Mouse (Mus musculus): ENCODE measurements around the gene Cldn12.

The Cldn12 gene

DNA sequence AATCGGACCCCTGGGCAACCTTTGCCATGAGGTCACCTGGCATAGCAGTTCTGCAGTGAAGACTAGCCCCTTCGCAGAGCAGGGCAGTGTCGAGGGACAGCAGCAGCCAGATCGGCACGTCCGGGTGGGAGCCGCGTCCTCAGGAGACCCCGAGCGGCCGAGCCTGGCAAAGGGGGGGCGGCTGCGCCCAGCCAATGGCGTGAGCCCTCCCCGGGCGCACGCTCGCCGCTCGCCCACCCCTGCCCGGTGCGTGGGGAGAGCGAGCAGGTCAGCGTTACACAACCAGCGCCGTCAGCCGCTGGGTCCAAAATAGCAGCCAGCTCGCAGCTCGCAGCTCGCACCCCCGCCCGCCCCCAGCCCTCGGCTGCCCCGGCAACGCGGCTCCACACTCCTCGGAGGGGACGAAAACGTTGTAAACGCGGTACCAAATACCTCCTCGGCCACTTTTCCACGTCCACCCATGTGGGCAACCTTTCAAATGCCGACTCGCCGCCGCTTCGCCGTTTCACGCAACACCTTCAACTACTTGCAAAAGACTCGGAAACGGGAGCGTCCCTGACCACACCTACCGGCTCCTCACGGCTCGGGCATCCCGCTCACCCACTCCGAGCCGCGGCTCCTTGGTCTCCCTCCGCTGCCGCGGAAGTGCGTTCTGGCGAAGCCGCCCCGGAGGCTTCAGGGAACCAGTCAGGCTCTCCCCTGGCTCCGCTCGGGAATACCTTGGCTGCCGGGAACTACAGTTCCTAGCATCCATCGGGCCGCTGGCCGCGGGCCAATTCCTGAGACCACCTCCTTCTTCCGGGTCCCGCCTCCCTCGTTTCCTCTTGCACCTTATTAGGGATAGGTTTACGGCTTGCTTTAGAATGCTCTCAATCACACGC lies at the start of gene Cldn12:
Gene Cldn12 (minus strand): TSS at position 763 of the 881 bp plus-strand sequence.
- peak; percentile 99 for DNase-seq (ENCODE audit: inconsistent ontology term)

- DNase-seq (ENCODE audit: inconsistent ontology term): no peak
Measured at GRCm38 (mm10) chr5:5562435-5562834, 47.7 kb upstream of the Cldn12 start.

- DNase-seq (ENCODE audit: inconsistent ontology term): peak; percentile 30
Measured at GRCm38 (mm10) chr5:5561041-5561706, 46.4 kb upstream of the Cldn12 start.

GRCm38 (mm10) chr5:5559798-5560197 lies 45.0 kb upstream of the Cldn12 start:
- no peak for DNase-seq (ENCODE audit: inconsistent ontology term)

DNA sequence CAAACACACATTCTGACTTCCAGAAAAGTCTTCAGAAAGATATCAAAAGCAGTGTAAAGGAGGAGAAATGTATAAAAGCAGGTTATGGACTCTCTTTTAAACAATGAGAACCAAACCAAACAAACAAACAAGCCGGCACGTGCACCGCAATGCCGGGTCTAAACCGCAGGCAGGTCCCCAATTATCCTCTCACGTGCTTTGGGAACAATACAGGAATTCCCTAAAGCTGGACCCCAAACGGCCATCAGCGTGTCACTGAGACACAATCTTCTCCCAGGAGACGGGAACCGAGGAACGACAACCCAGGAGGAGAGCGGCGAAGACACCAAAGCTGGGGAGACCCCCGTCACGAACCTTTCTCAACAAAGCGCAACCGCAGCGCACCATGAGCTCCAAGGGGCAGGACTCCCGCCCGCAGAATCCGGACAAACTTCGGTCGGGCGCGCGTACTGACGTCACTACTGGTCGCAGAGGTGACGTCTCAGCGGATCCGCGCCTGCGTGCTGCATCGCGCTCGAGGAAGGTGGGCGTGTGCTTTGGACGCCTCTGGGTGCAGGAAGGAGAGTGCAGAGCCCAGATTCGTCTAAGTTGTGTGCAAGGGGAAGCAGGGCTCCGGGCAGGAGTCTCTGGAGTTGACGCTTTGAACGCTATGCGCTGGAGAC lies 44.5 kb upstream of the Cldn12 start, which contains the start of gene Gtpbp10:
Gene Gtpbp10 (minus strand): TSS at position 460 of the 662 bp plus-strand sequence.
- peak; percentile 91 for DNase-seq (ENCODE audit: inconsistent ontology term)

DNA sequence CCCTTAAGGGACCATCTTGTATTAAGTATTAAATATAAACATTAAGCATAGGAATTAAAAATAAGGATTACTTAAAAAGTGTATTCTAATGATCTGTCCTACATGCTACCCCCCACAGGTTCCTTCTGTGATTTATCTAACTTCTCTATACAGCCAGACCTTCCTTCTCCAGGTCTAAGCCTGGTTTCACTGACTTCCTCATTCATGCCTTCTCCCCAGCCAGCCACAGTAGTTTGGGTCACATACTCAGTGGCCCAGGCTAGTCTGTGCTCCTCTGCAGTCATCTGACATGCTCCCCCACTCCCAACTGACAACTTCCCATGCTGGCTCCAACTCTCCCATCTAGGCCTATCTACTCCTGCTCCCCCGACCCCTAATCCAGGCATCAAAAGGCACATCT lies 36.4 kb upstream of the Cldn12 start:
- no peak for DNase-seq (ENCODE audit: inconsistent ontology term)

- DNase-seq (ENCODE audit: inconsistent ontology term): peak; percentile 8
Measured at GRCm38 (mm10) chr5:5540385-5540784, 25.6 kb upstream of the Cldn12 start.

DNA sequence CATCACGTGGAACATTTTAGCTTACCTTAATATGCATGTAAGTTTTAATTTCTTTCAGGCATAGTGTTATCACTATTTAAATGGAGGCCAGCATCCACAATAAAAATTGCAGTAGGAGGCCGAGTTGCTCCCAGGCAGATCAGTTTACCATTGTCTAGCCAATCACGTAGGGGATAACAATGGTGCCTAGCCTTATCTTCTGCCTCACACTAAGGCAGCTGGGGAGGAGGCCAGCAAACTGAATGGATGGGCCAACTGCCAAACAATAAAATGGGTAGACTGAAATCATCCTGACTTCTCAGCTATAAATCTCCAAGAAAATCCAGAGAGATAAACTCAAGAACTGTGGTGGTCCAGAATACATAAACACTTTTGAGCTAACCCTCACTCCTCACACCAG lies 25.0 kb upstream of the Cldn12 start:
- DNase-seq (ENCODE audit: inconsistent ontology term): no peak

DNA sequence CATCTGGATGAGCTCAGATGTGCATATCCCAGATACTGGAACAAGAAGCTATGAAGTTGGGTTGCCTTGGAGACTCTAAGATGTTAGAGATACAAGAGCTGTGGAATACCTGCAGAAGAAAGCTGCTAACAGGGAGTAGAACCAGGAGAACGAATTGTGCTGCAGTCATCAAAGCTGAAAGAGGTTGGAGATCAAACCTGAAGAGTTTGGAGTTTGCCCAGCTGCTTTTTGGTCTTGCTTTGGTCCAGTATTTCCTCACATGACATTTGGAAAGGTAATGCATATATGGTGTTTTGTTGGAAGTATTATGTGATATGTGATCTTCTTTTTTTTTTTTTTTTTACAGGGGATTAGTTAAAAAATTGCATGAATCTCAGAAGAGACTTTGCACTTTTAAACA lies 21.4 kb upstream of the Cldn12 start:
- no peak for DNase-seq (ENCODE audit: inconsistent ontology term)

DNA sequence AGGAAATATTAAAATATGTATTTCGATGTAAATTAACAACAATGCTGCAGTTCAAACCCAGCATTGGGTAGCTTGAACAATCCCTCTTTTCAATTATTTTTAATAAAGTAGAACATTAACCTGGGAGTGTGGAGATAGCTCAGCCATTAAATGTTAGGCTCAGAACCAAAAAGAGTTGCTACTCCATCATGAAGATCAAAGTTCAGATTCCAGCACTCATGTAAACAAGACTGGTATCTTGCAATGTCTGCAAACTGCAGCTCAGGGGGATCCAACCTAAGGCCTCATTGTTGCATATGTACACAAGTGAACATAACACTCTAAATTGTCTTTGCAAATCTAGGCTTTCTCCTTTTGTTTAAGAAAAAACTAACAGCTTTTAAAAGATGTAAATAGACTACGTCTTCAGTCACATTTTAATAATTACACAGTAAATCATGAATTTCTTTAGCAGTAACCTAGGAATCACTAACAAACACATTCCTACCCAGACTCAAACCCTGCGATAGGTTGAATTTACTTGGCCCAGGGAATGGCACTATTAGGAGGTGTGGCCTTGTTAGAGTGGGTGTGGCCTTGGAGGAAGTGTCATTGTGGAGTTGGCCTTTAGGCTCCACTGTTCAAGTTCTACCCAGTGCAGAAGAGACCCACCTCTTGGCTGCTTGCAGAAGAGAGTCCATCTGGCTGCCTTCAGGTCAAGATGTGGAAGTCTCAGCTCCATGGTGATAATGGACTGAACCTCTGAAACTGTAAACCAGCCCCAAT lies 19.1 kb upstream of the Cldn12 start:
- DNase-seq (ENCODE audit: inconsistent ontology term): no peak

DNA sequence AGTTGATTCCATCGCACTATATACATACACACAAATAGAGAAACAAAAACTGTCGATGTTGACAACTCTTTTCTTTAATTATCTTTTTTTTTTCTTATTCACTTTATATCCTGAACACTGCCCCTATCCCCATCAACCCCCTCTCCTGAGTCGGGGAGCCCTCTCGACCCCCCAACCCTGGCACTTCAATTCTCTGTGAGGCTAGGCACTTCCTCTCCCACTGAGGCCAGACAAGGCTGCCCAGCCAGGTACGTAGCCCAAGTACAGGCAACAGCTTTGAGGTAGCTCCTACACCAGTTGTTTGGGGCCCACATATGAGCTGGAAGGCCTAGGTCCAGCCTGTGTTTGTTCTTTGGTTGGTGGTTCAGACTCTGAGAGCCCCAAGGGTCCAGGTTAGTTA lies 653 bp upstream of the Cldn12 start:
- DNase-seq (ENCODE audit: inconsistent ontology term): no peak

GRCm38 (mm10) chr5:5511401-5511800 lies 3.4 kb downstream of the Cldn12 start:
- peak; percentile 58 for DNase-seq (ENCODE audit: inconsistent ontology term)

DNA sequence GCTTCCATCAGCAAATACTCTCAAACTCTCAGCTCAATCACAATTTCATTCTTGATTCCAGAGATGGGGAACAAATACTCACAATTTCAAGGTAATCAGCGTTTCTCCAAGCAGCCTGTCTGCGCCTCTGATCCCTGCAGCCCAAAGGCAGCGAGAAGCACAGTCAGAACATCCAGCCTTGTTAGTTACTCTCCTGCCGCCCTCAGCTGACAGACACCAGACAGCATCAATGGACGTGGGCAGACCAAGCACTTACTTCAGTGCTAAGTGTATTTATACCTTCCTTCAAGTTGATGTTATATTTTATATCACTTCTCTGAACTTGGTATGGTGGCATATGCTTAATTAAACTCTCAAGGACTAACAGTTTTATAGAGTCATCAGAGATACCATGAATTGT lies 3.8 kb downstream of the Cldn12 start:
- no peak for DNase-seq (ENCODE audit: inconsistent ontology term)

DNA sequence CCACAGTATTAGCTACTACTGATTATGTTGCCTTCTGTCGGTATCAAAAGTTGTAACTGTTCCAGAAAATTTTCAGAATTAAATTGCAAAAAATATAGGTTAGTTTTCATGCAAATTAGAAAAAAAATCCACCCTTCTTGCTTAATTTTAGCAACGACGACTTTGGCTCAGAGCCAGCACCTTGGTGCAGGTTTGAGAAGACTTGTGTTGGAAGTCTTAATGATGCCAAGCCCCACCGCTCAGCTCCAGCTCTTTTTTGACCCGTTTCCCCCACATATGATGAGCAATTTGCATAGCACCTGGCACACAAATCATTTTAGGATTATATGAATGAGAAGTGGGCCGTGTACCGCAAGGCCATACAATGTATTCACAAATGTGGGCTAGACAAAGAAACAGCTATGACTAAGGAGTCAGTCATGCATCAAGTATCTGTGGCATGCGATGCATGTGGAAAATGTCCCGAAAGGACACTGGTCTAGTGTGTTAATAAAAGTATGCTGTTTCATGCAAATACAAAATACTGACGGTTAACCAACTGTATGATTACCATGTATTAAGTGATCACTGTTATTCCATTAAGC lies 4.4 kb downstream of the Cldn12 start:
- DNase-seq (ENCODE audit: inconsistent ontology term): peak; percentile 95

DNA sequence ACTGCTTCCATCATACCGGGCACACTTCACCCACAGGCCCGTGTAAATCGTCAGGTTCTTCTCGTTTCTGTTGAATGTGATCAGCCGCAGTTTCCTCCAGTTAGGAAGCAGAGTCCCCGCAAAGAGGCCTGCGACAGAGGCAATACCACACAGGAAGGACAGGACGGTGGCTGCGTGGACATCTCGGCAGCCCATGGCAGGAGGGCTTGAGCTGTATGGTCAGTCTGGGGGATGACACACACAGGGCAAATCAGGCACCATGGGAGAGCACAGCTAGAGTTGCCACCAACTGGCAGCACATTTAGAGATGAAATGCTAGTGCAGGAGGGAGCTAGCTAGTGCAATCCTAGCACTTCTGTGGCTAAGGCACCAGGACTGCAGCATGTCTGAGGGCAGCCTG lies 6.5 kb downstream of the Cldn12 start:
- no peak for DNase-seq (ENCODE audit: inconsistent ontology term)

- DNase-seq (ENCODE audit: inconsistent ontology term): peak; percentile 93
Measured at GRCm38 (mm10) chr5:5507701-5508225, 7.0 kb downstream of the Cldn12 start.

GRCm38 (mm10) chr5:5504456-5504855 lies 10.3 kb downstream of the Cldn12 start:
- DNase-seq (ENCODE audit: inconsistent ontology term): no peak

GRCm38 (mm10) chr5:5503381-5503780 lies 11.4 kb downstream of the Cldn12 start:
- no peak for DNase-seq (ENCODE audit: inconsistent ontology term)

DNA sequence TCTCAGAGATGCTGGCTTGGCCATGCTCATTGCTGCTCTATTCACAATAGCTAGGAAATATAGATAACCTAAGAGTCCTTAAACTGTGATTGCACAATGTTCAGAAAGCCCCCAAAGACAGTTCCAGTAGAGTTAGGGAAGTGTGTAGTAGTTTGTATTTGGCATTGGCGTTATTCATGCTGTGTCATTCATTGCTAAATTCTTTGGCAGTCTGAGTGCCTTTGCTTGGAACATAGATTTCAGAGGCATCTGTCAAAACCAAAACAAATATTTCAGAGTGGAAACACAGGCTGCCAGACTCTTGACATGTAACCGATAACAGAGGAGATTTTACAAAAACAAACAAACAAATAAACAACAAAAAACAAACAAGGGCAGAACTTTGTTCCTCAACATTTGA lies 13.2 kb downstream of the Cldn12 start:
- peak; percentile 69 for DNase-seq (ENCODE audit: inconsistent ontology term)

- peak; percentile 96 for DNase-seq (ENCODE audit: inconsistent ontology term)
Measured at GRCm38 (mm10) chr5:5496393-5496792, 18.4 kb downstream of the Cldn12 start.

GRCm38 (mm10) chr5:5495042-5495441 lies 19.7 kb downstream of the Cldn12 start:
- DNase-seq (ENCODE audit: inconsistent ontology term): no peak
